Mouse (Mus musculus) midbrain, postnatal 0 days (tissue): Measurements from ENCODE around the gene Gm20830. TPM values are rescaled to one million over a fixed set of nuclear protein-coding genes. Genes with fewer than 3 reads are reported as not detected.
"Not testable (repeated sequence)": the region's sequence is repeated elsewhere in the genome, so short reads cannot be mapped to it uniquely, and the experiment has no call there.

Experiments used
- ATAC-seq: fragments of 200-750 bp; cut with Nextera tagmentation; 2 replicates; pipeline ENCODE4 v1.8.0; 2017; ENCODE audit warnings: moderate number of reproducible peaks, mild to moderate bottlenecking, moderate TSS enrichment, moderate library complexity; ENCODE audit not compliant: low FRiP score
- DNase-seq: peaks from one replicate; pipeline ENCODE4 v3.0.0-alpha.2; 2015; ENCODE audit warnings: low spot score
- H3K27ac ChIP-seq: fragments of 300-500 bp; sonication (generic); 2 replicates; pipeline ENCODE4 v1.5.1; 2014; ENCODE audit warnings: low read depth, mild to moderate bottlenecking, low read length, mixed read lengths
- H3K27me3 ChIP-seq: fragments of 300-500 bp; sonication (generic); 2 replicates; pipeline ENCODE4 v1.6.1; 2014; ENCODE audit warnings: low read length, control low read depth, mixed read lengths; ENCODE audit not compliant: insufficient read depth
- H3K36me3 ChIP-seq: fragments of 300-500 bp; sonication (generic); 2 replicates; pipeline ENCODE4 v1.6.1; 2014; ENCODE audit warnings: low read length, control low read depth, mixed read lengths; ENCODE audit not compliant: insufficient read depth
- H3K4me1 ChIP-seq: fragments of 300-500 bp; sonication (generic); 2 replicates; pipeline ENCODE4 v1.6.1; 2014; ENCODE audit warnings: mild to moderate bottlenecking, control low read depth, antibody characterized with exemption, low read length, mixed read lengths; ENCODE audit not compliant: insufficient read depth
- H3K4me2 ChIP-seq: fragments of 300-500 bp; sonication (generic); 2 replicates; pipeline ENCODE4 v1.6.1; 2014; ENCODE audit warnings: low read depth, mild to moderate bottlenecking, low read length, mixed read lengths; ENCODE audit not compliant: poor library complexity, severe bottlenecking
- H3K4me3 ChIP-seq: fragments of 300-500 bp; sonication (generic); 2 replicates; pipeline ENCODE4 v1.5.1; 2014; ENCODE audit warnings: low read depth, mild to moderate bottlenecking, low read length, moderate library complexity
- H3K9ac ChIP-seq: fragments of 300-500 bp; sonication (generic); replicated peaks from 2 replicates; pipeline ENCODE4 v1.6.1; 2014; ENCODE audit warnings: mild to moderate bottlenecking, low read length, moderate library complexity, mixed read lengths; ENCODE audit not compliant: poor library complexity, severe bottlenecking
- H3K9me3 ChIP-seq: fragments of 300-500 bp; sonication (generic); 2 replicates; pipeline ENCODE4 v1.6.1; 2016; ENCODE audit warnings: low read length, control low read depth
- WGBS: fragments of 180-500 bp; shearing (Covaris S2); extraction: QIAGEN DNeasy Blood & Tissue Kit; methylation state at CpG from one replicate; pipeline ENCODE4 v1.1.7; 2014; 5-methylcytosine and 5-hydroxymethylcytosine counted together
- polyA plus RNA-seq: library from polyadenylated mRNA; unstranded; fragments of >200 nt; fragmentation: Nextera tagmentation; extraction: Ambion mirVana; gene quantifications from 2 replicates; pipeline ENCODE4 v1.2.1, GENCODE M21; 2015
- total RNA-seq: library from RNA; depleted of rRNA; stranded (reverse); fragments of >200 nt; gene quantifications from 2 replicates; pipeline ENCODE4 v1.2.3, GENCODE M21; 2014; rRNA removed

The Gm20830 gene
- total RNA-seq (not detected in 2 replicates), polyA plus RNA-seq (not detected in 2 replicates)

- not testable (repeated sequence) for H3K27ac ChIP-seq, H3K4me3 ChIP-seq, H3K9me3 ChIP-seq, H3K4me2 ChIP-seq, H3K36me3 ChIP-seq, H3K27me3 ChIP-seq, ATAC-seq, H3K9ac ChIP-seq, H3K4me1 ChIP-seq, DNase-seq
- WGBS: 13% methylated on average over 3 of the region's 3 CpGs
Observed at GRCm38 (mm10) chrY:6918182-6918581, at the start of gene Gm20830. Gm20830 (minus strand) TSS chrY:6918282.

Other genes with a start within 250 kb of the Gm20830 start
- not detected in 2 replicates for gene Gm21719, start 235.4 kb downstream of the Gm20830 start, total RNA-seq
- not detected in 2 replicates for gene Gm21719, start 235.4 kb downstream of the Gm20830 start, polyA plus RNA-seq